Mouse (Mus musculus) thymus, adult 2 months (tissue): ENCODE measurements around the gene Tubb4a.

Experiments
- CTCF ChIP-seq: fragments of 200-500 bp; IDR thresholded peaks from 2 replicates; pipeline ENCODE4 v1.5.1; 2012; ENCODE audit warnings: mild to moderate bottlenecking, control low read depth, low read length, moderate library complexity, borderline replicate concordance; ENCODE audit not compliant: control insufficient read depth, poor library complexity, insufficient read depth; ENCODE audit errors: extremely low read depth
- POLR2A ChIP-seq: fragments of 200-500 bp; IDR thresholded peaks from 2 replicates; pipeline ENCODE4 v1.6.1; 2012; ENCODE audit warnings: mild to moderate bottlenecking, low read length, control low read depth, moderate library complexity; ENCODE audit not compliant: control insufficient read depth, poor library complexity, insufficient read depth; ENCODE audit errors: extremely low read depth

DNA sequence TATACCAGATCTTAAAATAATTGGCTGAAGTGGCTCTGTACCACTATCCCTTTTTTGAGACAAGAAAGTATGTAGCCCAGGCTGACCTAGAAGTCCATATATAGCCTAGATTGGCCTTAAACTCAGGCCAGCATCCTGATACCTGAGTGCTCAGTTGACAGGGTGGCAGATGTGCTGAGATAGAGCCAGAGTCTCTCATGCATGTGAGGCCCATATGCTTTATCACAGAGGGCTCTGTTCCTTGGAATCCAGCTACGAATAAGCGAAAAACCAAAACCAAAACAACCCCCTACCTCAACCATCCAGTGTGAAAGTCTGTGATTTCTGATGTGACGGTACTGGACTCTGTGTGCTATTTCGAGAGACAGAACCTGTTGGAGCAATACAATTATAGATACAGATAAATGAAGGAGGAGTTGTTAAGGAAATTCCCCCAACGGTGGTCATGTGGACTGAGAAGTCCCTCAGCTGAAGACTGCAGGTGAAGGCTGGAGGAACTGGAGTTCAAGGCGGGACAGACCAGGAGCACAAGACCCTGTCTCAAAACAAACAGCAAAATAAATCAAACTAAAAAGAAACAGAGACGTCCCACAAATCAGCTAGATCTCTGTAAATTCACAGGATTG, 20.6 kb upstream of the Tubb4a start:
- TF ChIP-seq POLR2A (no peak), CTCF (no peak)
